Mouse (Mus musculus) retina, postnatal 7 days (tissue): ENCODE data around the gene Bud23.
"Not testable (repeated sequence)": the region's sequence is repeated elsewhere in the genome, so short reads cannot be mapped to it uniquely, and the experiment has no call there.

Source experiments
- DNase-seq: peaks from one replicate; pipeline ENCODE4 v3.0.0-alpha.2; 2012; ENCODE audit warnings: low read depth, low spot score

Gene Bud23

GRCm38 (mm10) chr5:135072061-135072460, 7.3 kb upstream of the Bud23 start:
- DNase-seq, result no peak

GRCm38 (mm10) chr5:135070448-135070847, 5.7 kb upstream of the Bud23 start:
- no peak for DNase-seq

GRCm38 (mm10) chr5:135066008-135066407, 1.2 kb upstream of the Bud23 start:
- no peak for DNase-seq

- no peak for DNase-seq
These were observed 385 bp downstream of the Bud23 start for GRCm38 (mm10) chr5:135064382-135064766.

- peak; percentile 97 for DNase-seq
These were observed 954 bp downstream of the Bud23 start, which contains the start of gene Dnajc30 for GRCm38 (mm10) chr5:135063629-135064381. Gene Dnajc30 (plus strand): TSS chr5:135064202.

- DNase-seq, result no peak
These were observed 11.4 kb downstream of the Bud23 start for GRCm38 (mm10) chr5:135053356-135053755.

GRCm38 (mm10) chr5:135049268-135049667, 15.5 kb downstream of the Bud23 start:
- DNase-seq, result not testable (repeated sequence)

GRCm38 (mm10) chr5:135048539-135048938, 16.2 kb downstream of the Bud23 start:
- no peak for DNase-seq

- DNase-seq, result no peak
These were observed 20.2 kb downstream of the Bud23 start for GRCm38 (mm10) chr5:135044575-135044974.

GRCm38 (mm10) chr5:135042105-135042788, 22.5 kb downstream of the Bud23 start:
- DNase-seq, result no peak

GRCm38 (mm10) chr5:135040777-135041176, 24.0 kb downstream of the Bud23 start:
- no peak for DNase-seq

- no peak for DNase-seq
These were observed 24.7 kb downstream of the Bud23 start for GRCm38 (mm10) chr5:135040059-135040458.

GRCm38 (mm10) chr5:135039541-135039940, 25.2 kb downstream of the Bud23 start:
- DNase-seq, result no peak

GRCm38 (mm10) chr5:135037946-135038345, 26.8 kb downstream of the Bud23 start:
- no peak for DNase-seq

GRCm38 (mm10) chr5:135035608-135036359, 29.0 kb downstream of the Bud23 start:
- no peak for DNase-seq

- DNase-seq, result no peak
These were observed 30.2 kb downstream of the Bud23 start for GRCm38 (mm10) chr5:135034593-135034992.

- no peak for DNase-seq
These were observed 32.2 kb downstream of the Bud23 start for GRCm38 (mm10) chr5:135032581-135032980.

- DNase-seq, result no peak
These were observed 35.5 kb downstream of the Bud23 start for GRCm38 (mm10) chr5:135029007-135029854.

GRCm38 (mm10) chr5:135025899-135026298, 38.9 kb downstream of the Bud23 start:
- no peak for DNase-seq

- DNase-seq, result no peak
These were observed 40.0 kb downstream of the Bud23 start for GRCm38 (mm10) chr5:135024665-135025224.
